Mouse (Mus musculus): ENCODE data around the gene Mtmr6. TPM values are rescaled to one million over a fixed set of nuclear protein-coding genes. Genes with fewer than 3 reads are reported as not detected.

The Mtmr6 gene
- polyA plus RNA-seq, 1 experiment from 2014 or later, result 55.5 TPM

GRCm38 (mm10) chr14:60252004-60253000, 12.7 kb upstream of the Mtmr6 start:
- ATAC-seq, result peak; percentile 43
- no peaks in the 10 kb centered on the region for H3K9me3 ChIP-seq (ENCODE audit: control insufficient read depth, low read length)
- H3K9ac ChIP-seq (ENCODE audit: low read depth, low read length), result peak overlapping the region; percentile 80
- H3K36me3 ChIP-seq (ENCODE audit: control insufficient read depth, insufficient read depth, low read length), result no peaks in the 10 kb centered on the region
- no peaks in the 10 kb centered on the region for H3K27me3 ChIP-seq (replicated peaks; ENCODE audit: control insufficient read depth, insufficient read depth, low read length)
- peak overlapping the region; percentile 91 for H3K4me2 ChIP-seq (ENCODE audit: low read length)
- peak overlapping the region; percentile 91 for H3K27ac ChIP-seq (ENCODE audit: low read depth, low read length)
- 17% methylated on average over 15 of the region's 15 CpGs for WGBS
- peak overlapping the region; percentile 97 for H3K4me3 ChIP-seq (ENCODE audit: low read length)
- peaks cover 20% of the 10 kb centered on the region for H3K4me1 ChIP-seq (ENCODE audit: control insufficient read depth, insufficient read depth, low read depth, low read length)

GRCm38 (mm10) chr14:60253466-60253865, 11.6 kb upstream of the Mtmr6 start:
- peaks cover 20% of the 10 kb centered on the region for H3K4me1 ChIP-seq (ENCODE audit: control insufficient read depth, insufficient read depth, low read depth, low read length)
- no peak for ATAC-seq
- no peak overlapping the region for H3K4me3 ChIP-seq (ENCODE audit: low read length)
- H3K27ac ChIP-seq (ENCODE audit: low read depth, low read length), result no peak overlapping the region
- H3K9ac ChIP-seq (ENCODE audit: low read depth, low read length), result no peak overlapping the region
- WGBS, result 91% methylated on average over 3 of the region's 3 CpGs
- no peak overlapping the region for H3K4me2 ChIP-seq (ENCODE audit: low read length)
- no peaks in the 10 kb centered on the region for H3K27me3 ChIP-seq (replicated peaks; ENCODE audit: control insufficient read depth, insufficient read depth, low read length)
- H3K36me3 ChIP-seq (ENCODE audit: control insufficient read depth, insufficient read depth, low read length), result no peaks in the 10 kb centered on the region
- no peaks in the 10 kb centered on the region for H3K9me3 ChIP-seq (ENCODE audit: control insufficient read depth, low read length)

- peaks cover 11% of the 10 kb centered on the region for H3K4me1 ChIP-seq (ENCODE audit: control insufficient read depth, insufficient read depth, low read depth, low read length)
- no peak overlapping the region for H3K4me2 ChIP-seq (ENCODE audit: low read length)
- H3K9me3 ChIP-seq (ENCODE audit: control insufficient read depth, low read length), result no peaks in the 10 kb centered on the region
- H3K9ac ChIP-seq (ENCODE audit: low read depth, low read length), result no peak overlapping the region
- no peaks in the 10 kb centered on the region for H3K27me3 ChIP-seq (replicated peaks; ENCODE audit: control insufficient read depth, insufficient read depth, low read length)
- no peaks in the 10 kb centered on the region for H3K36me3 ChIP-seq (ENCODE audit: control insufficient read depth, insufficient read depth, low read length)
- no peak for ATAC-seq
- H3K4me3 ChIP-seq (ENCODE audit: low read length), result no peak overlapping the region
- H3K27ac ChIP-seq (ENCODE audit: low read depth, low read length), result no peak overlapping the region
These were observed 10.3 kb upstream of the Mtmr6 start for GRCm38 (mm10) chr14:60254774-60255173.

- Histone ChIP-seq H3K4me1 (ENCODE audit: control insufficient read depth, insufficient read depth, low read depth, low read length) (peaks cover 6% of the 10 kb centered on the region), H3K27ac (ENCODE audit: low read depth, low read length) (no peak overlapping the region), H3K9me3 (ENCODE audit: control insufficient read depth, low read length) (no peaks in the 10 kb centered on the region), H3K4me2 (ENCODE audit: low read length) (no peak overlapping the region), H3K36me3 (ENCODE audit: control insufficient read depth, insufficient read depth, low read length) (no peaks in the 10 kb centered on the region), H3K4me3 (ENCODE audit: low read length) (no peak overlapping the region), H3K27me3 (replicated peaks; ENCODE audit: control insufficient read depth, insufficient read depth, low read length) (no peaks in the 10 kb centered on the region), H3K9ac (ENCODE audit: low read depth, low read length) (no peak overlapping the region)
- WGBS, result 37% methylated on average over 3 of the region's 3 CpGs
- ATAC-seq, result no peak
These were observed 8.7 kb upstream of the Mtmr6 start for GRCm38 (mm10) chr14:60256356-60256755.

- no peaks in the 10 kb centered on the region for H3K36me3 ChIP-seq (ENCODE audit: control insufficient read depth, insufficient read depth, low read length)
- no peak for ATAC-seq
- H3K4me2 ChIP-seq (ENCODE audit: low read length), result no peak overlapping the region
- H3K4me1 ChIP-seq (ENCODE audit: control insufficient read depth, insufficient read depth, low read depth, low read length), result peaks cover 6% of the 10 kb centered on the region
- no peak overlapping the region for H3K4me3 ChIP-seq (ENCODE audit: low read length)
- no peak overlapping the region for H3K9ac ChIP-seq (ENCODE audit: low read depth, low read length)
- H3K27me3 ChIP-seq (replicated peaks; ENCODE audit: control insufficient read depth, insufficient read depth, low read length), result no peaks in the 10 kb centered on the region
- no peaks in the 10 kb centered on the region for H3K9me3 ChIP-seq (ENCODE audit: control insufficient read depth, low read length)
- no peak overlapping the region for H3K27ac ChIP-seq (ENCODE audit: low read depth, low read length)
- WGBS, result 84% methylated on average over 4 of the region's 4 CpGs
These were observed 7.9 kb upstream of the Mtmr6 start for GRCm38 (mm10) chr14:60257101-60257500.

- H3K36me3 ChIP-seq (ENCODE audit: control insufficient read depth, insufficient read depth, low read length), result no peaks in the 10 kb centered on the region
- H3K4me3 ChIP-seq (ENCODE audit: low read length), result no peak overlapping the region
- H3K27ac ChIP-seq (ENCODE audit: low read depth, low read length), result no peak overlapping the region
- WGBS, result 100% methylated on average over 1 of the region's 1 CpGs
- no peaks in the 10 kb centered on the region for H3K27me3 ChIP-seq (replicated peaks; ENCODE audit: control insufficient read depth, insufficient read depth, low read length)
- no peak overlapping the region for H3K9ac ChIP-seq (ENCODE audit: low read depth, low read length)
- no peak for ATAC-seq
- H3K9me3 ChIP-seq (ENCODE audit: control insufficient read depth, low read length), result no peaks in the 10 kb centered on the region
- H3K4me1 ChIP-seq (ENCODE audit: control insufficient read depth, insufficient read depth, low read depth, low read length), result no peaks in the 10 kb centered on the region
- H3K4me2 ChIP-seq (ENCODE audit: low read length), result no peak overlapping the region
These were observed 7.2 kb upstream of the Mtmr6 start for GRCm38 (mm10) chr14:60257851-60258250.

DNA sequence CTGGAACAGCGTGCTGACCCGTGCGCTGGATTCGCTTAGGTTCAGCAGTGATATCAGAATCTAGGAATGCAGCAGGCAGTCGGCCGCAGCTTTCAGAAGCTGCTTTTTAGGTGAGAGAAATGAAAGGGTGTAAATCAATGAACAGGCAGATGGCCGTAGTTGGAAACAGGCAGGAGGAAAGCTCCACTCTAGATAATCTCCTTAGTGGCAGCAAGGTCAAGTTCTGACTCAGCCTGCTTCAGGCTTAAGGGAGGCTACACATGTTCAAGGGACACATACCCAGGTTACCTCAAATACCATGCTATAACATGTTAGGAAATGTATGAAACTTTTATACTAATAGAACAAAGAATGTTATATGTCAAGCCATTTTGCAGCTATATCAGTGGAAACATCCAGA, 2.7 kb upstream of the Mtmr6 start:
- Histone ChIP-seq H3K4me3 (ENCODE audit: low read length) (no peak overlapping the region), H3K9me3 (ENCODE audit: control insufficient read depth, low read length) (no peaks in the 10 kb centered on the region), H3K27ac (ENCODE audit: low read depth, low read length) (no peak overlapping the region), H3K4me1 (ENCODE audit: control insufficient read depth, insufficient read depth, low read depth, low read length) (peaks cover 12% of the 10 kb centered on the region), H3K9ac (ENCODE audit: low read depth, low read length) (no peak overlapping the region), H3K4me2 (ENCODE audit: low read length) (no peak overlapping the region), H3K36me3 (ENCODE audit: control insufficient read depth, insufficient read depth, low read length) (no peaks in the 10 kb centered on the region), H3K27me3 (replicated peaks; ENCODE audit: control insufficient read depth, insufficient read depth, low read length) (no peaks in the 10 kb centered on the region)
- no peak for ATAC-seq
- 76% methylated on average over 7 of the region's 7 CpGs for WGBS

GRCm38 (mm10) chr14:60269333-60269732, 4.3 kb downstream of the Mtmr6 start:
- no peaks in the 10 kb centered on the region for H3K27me3 ChIP-seq (replicated peaks; ENCODE audit: control insufficient read depth, insufficient read depth, low read length)
- H3K27ac ChIP-seq (ENCODE audit: low read depth, low read length), result no peak overlapping the region
- no peak overlapping the region for H3K4me3 ChIP-seq (ENCODE audit: low read length)
- H3K4me2 ChIP-seq (ENCODE audit: low read length), result no peak overlapping the region
- no peak for ATAC-seq
- H3K9ac ChIP-seq (ENCODE audit: low read depth, low read length), result no peak overlapping the region
- H3K4me1 ChIP-seq (ENCODE audit: control insufficient read depth, insufficient read depth, low read depth, low read length), result peaks cover 16% of the 10 kb centered on the region
- no peaks in the 10 kb centered on the region for H3K9me3 ChIP-seq (ENCODE audit: control insufficient read depth, low read length)
- 85% methylated on average over 6 of the region's 6 CpGs for WGBS
- H3K36me3 ChIP-seq (ENCODE audit: control insufficient read depth, insufficient read depth, low read length), result no peaks in the 10 kb centered on the region

DNA sequence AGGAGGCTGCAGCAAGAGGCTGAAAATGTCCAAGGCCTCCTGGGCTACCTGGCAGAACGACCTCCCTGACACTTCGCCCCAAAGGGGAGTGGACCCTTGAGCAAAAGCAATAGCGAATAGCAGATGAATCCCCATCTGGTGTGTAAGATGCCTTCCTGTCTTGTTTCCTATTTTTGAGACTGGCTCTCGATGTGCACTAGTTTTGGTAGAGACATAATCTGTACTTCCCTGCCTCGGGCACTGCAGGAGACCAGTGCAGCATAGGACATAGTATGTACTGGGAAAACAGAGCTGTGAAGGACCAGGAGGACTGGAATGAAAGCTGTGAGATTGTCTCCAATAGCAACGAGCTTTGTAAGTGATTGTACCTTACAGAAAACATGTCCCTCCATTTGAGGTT, 8.3 kb downstream of the Mtmr6 start:
- WGBS, result 83% methylated on average over 6 of the region's 6 CpGs
- H3K36me3 ChIP-seq (ENCODE audit: control insufficient read depth, insufficient read depth, low read length), result no peaks in the 10 kb centered on the region
- no peak for ATAC-seq

More for the DNA sequence above, 8.3 kb downstream of the Mtmr6 start:
- no peaks in the 10 kb centered on the region for H3K4me1 ChIP-seq (ENCODE audit: control insufficient read depth, insufficient read depth, low read depth, low read length)
- no peaks in the 10 kb centered on the region for H3K27me3 ChIP-seq (replicated peaks; ENCODE audit: control insufficient read depth, insufficient read depth, low read length)
- no peak overlapping the region for H3K9ac ChIP-seq (ENCODE audit: low read depth, low read length)
- no peak overlapping the region for H3K27ac ChIP-seq (ENCODE audit: low read depth, low read length)
- no peak overlapping the region for H3K4me3 ChIP-seq (ENCODE audit: low read length)
- no peaks in the 10 kb centered on the region for H3K9me3 ChIP-seq (ENCODE audit: control insufficient read depth, low read length)
- no peak overlapping the region for H3K4me2 ChIP-seq (ENCODE audit: low read length)

Data from hindbrain, embryonic 16.5 days (tissue).